Mouse (Mus musculus) ES-Bruce4 (cell line): ENCODE data around the gene Pax6.

ENCODE experiments used
- CTCF ChIP-seq: IDR thresholded peaks from one replicate; pipeline ENCODE4 v1.8.1; 2011; ENCODE audit warnings: low read depth, low read length
- EP300 ChIP-seq: IDR thresholded peaks from 2 replicates; pipeline ENCODE4 v1.6.1; 2011; ENCODE audit warnings: low read depth, low read length; ENCODE audit not compliant: insufficient read depth
- POLR2A ChIP-seq: IDR thresholded peaks from one replicate; pipeline ENCODE4 v1.8.1; 2011; ENCODE audit warnings: low read length; ENCODE audit not compliant: insufficient read depth

DNA sequence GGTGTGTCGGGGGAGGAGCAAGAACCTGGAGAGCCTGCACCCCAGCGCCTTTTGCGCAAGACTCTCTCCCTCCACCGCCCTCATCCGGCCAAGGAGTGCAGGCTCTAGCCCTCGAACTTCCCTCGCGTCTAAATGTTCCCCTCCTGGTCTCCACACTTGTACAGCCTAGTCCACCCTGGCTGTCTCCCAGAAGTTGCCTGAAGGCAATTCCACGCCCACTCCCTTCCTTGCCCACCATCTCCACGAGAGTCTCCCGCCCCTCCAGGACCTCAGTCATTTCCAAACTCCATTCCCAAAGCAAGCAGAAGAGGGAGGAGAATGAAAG, 1.1 kb upstream of the Pax6 start:
- TF ChIP-seq CTCF (peak; percentile 28), POLR2A (no peak), EP300 (no peak)
